Mouse (Mus musculus) brain, embryonic 18.5 days (tissue): ENCODE data around the gene Olfr608.
"Not testable (repeated sequence)": the region's sequence is repeated elsewhere in the genome, so short reads cannot be mapped to it uniquely, and the experiment has no call there.

ENCODE experiments used
- DNase-seq: peaks from one replicate; pipeline ENCODE4 v3.0.0-alpha.2; 2012; ENCODE audit warnings: low read depth, low spot score

The Olfr608 gene

DNA sequence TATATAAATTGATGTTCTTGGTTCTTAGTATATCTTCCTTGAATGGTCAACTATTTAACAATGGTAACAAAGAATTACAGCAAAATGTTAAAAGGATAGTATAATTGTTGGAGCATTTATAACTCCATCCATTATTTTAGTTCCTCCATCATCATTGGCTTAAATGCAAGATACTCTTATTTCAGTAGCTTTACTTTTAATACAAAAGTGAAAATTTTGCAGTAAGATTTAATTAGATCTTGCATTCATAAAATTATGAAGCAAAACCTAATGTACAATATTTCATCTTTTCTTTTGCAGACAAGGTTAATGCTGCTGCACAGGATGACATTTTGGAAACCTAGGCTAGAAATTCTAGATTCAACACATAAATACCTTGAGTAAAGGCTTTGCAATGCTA, at the start of gene Olfr608:
Gene Olfr608 (plus strand): TSS at position 301 of the 400 bp plus-strand sequence.
- DNase-seq = no peak

DNA sequence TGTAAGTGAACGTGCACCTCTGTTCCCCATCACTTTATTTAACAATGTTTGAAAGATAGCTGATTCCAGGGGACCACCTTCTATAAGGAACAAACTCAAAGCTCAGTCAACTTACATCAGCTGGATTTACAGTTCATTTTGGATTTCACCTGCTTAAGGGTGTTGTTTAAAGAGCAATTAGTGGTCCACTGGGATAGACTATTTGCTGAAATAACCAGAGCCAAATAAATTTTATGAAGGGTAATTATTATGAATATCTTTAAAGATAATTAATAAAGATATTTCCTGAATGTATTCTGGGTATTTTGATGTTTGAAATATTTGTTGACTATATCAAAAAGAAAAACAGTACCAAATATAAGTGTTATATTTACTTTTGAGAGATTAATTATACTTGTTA, 24.3 kb upstream of the Olfr608 start, which contains the start of gene Olfr605:
Gene Olfr605 (minus strand): TSS at position 101 of the 400 bp plus-strand sequence.
- DNase-seq = no peak

DNA sequence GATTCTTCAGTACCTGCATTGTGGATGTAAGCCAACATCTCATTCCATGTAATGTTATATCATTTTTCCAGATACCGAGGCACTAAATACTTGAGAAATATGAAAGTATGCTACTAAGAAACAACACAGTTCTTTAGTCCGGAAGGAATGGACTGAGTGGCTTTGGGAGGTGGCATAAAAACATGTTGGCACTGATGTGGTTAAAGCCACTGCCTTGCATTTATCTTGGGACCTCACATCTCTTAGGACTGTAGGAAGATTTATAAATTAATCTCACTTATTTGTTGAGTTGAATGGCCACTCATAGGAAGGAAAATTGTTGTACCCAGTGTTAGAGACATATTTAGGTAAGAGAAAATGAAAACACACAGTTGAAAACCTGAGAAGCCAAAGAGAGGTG, 20.9 kb upstream of the Olfr608 start, which contains the start of gene Olfr606:
Gene Olfr606 (plus strand): TSS at position 301 of the 400 bp plus-strand sequence.
- no peak for DNase-seq

DNA sequence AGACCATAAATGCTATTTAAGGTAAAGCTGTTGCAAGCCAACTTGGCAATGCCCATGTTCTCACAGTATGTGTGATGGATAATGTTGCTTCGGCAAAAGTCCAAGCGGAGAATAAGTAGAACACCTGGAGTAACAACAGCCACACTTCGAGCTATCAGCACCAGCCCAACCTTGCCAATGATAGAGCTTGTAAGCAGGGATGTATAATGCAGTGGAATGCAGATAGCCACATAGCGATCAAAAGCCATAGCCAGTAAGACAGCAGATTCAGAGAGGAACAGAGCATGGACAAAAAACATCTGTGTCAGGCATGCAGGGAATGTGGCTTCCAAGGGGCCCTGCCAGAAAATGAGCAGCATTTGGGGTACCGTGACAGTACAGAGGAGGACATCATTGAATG, 9.1 kb upstream of the Olfr608 start:
- no peak for DNase-seq

DNA sequence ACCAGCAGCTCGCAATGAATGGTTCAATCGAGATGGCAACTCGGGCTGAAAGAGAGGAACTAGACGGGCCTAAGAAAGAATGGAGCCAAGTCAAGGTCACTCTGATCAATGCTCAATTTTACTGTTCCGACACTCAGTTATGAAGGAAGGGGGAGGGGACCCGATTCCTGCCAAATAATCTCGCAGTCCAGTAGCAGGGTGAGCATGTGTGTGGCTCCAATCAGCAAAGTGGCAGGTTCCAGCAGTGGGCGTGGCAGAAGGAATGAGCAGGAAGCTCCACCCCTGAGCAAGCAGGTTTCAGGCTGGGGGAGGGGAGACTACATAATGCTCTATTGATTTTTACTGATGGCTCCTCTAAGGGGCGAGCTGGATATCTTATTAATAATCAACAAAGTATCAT, 7.4 kb downstream of the Olfr608 start:
- DNase-seq = not testable (repeated sequence)

DNA sequence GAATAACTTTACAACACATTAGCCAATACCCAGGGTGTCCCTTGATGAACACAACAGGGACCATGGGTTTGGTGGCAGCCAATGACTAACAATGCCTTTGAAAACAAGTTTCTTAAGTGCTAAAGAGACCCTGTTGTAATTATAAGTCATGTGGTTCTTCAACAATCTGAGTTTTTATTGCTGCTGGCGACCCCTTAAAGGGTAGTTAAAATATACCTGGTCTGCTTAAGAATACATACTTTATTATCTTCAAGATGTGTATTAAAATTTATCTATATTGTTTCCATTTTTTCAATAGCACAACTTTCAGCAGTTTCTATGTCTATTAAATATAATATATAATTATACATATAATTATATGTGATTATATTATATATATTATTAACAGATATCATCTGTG, 28.3 kb downstream of the Olfr608 start, which contains the start of gene Olfr609:
Gene Olfr609 (minus strand): TSS at position 101 of the 400 bp plus-strand sequence.
- DNase-seq = no peak

DNA sequence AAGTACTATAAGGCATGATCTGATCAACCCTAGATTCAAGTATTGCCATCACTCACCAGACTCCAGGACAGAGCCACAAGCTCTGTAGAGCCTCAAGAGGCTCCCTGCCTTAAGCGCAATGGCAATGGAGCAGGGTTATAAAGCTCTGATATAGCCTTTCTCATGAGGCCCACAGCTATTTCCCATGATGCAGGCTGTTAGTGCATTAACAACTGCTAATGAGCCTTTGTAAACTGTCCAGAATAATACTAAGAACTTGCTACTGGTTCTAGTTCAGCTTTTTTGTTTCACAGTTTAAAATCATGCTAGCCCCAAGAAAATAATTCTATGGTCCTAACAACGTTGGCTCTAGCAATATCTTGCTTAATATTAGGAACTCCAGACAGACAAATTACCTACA, 42.3 kb downstream of the Olfr608 start, which contains the start of gene Olfr610:
Gene Olfr610 (minus strand): TSS at position 101 of the 400 bp plus-strand sequence.
- DNase-seq = no peak

DNA sequence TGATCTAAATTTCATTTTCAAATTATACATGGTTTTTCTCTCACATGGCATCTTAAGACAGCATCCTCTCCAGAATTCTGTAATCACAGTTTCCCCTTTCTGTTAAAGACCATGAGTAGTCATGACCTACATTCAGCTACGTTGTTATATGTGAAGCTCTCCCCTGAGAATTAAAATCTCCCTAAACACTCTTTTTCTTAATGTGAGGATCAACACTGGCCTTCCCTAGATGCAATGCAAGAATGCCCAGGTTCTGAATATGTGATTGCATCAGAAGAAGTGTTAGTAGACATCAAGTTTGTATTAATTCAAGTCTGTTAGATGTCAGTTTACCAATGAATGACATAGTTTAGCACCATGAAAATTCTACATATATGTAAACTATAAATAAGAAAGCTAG, 51.1 kb downstream of the Olfr608 start, which contains the start of gene Olfr611:
Gene Olfr611 (minus strand): TSS at position 101 of the 400 bp plus-strand sequence.
- not testable (repeated sequence) for DNase-seq
